In genomic region chr9:37365706-37366105, GRCm38 (mm10) we compare ENCODE assay signal across 22 mouse cellular contexts. TPM values are rescaled to one million over a fixed set of nuclear protein-coding genes. Genes with fewer than 3 reads are reported as not detected.
DNase-seq lines count a peak whose midpoint lies in the region; ATAC-seq and TF ChIP-seq lines count a peak whose summit lies in the region.
"Had no signal": no experiment of that assay in that cellular context is flagged by ENCODE, and none has a peak within 500 bp of the region (broad histone marks: within the 10 kb centered on the region; RNA-seq: fewer than 3 reads in every experiment).

No protein-coding gene starts in this region.

- H3K36me3 ChIP-seq in intestine, embryonic 16.5 days (ENCODE audit: control insufficient read depth, insufficient read depth, low read length), result no peaks in the 10 kb centered on the region
- H3K36me3 ChIP-seq: hindbrain, embryonic 13.5 days; limb, embryonic 12.5 days; neural tube, embryonic 12.5 days had no signal

- peak; percentile 28 for DNase-seq in adrenal gland, adult 8-10 months
- DNase-seq in adrenal gland, adult 18-20 months (ENCODE audit: low spot score in 2 of 2), result no peak
- DNase-seq in left cerebral cortex, adult 2 months (ENCODE audit: extremely low spot score in 1 of 2, low spot score in 2 of 2), result no peak
- no peak for DNase-seq in left cerebral cortex, adult 11 months (ENCODE audit: low spot score)
- peak; percentile 46 for DNase-seq in ES-CJ7 (ENCODE audit: low read depth, low spot score)
- DNase-seq in urinary bladder, postnatal 14 days (ENCODE audit: low spot score), result no peak
- DNase-seq in frontal cortex, postnatal 36 days (ENCODE audit: low spot score in 2 of 2), result no peak
- DNase-seq: B cell, adult 2 months; cerebellum, adult 8-10 months; forebrain, postnatal 0 days; gastrocnemius, postnatal 10 days; heart, postnatal 10 days; right cerebral cortex, postnatal 4 days had no signal

- no peak overlapping the region for H3K4me3 ChIP-seq in left cerebral cortex, adult 2 months
- no peak overlapping the region for H3K4me3 ChIP-seq in intestine, embryonic 16.5 days (ENCODE audit: low read length)
- H3K4me3 ChIP-seq: hindbrain, embryonic 13.5 days; limb, embryonic 12.5 days; neural tube, embryonic 12.5 days had no signal

- no peak for TF ChIP-seq CTCF in left cerebral cortex, adult 2 months (IDR thresholded peaks at IDR 0.05)

- 45% methylated on average over 5 of the region's 5 CpGs for WGBS in intestine, embryonic 16.5 days

- peak; percentile 63 for ATAC-seq in intestine, embryonic 16.5 days
- ATAC-seq: forebrain, postnatal 0 days had no signal

- no peaks in the 10 kb centered on the region for H3K9me3 ChIP-seq in intestine, embryonic 16.5 days (ENCODE audit: control insufficient read depth, low read length)
- H3K9me3 ChIP-seq: hindbrain, embryonic 13.5 days; limb, embryonic 12.5 days; neural tube, embryonic 12.5 days had no signal

- no peak overlapping the region for H3K4me2 ChIP-seq in intestine, embryonic 16.5 days (ENCODE audit: low read depth, low read length)
- H3K4me2 ChIP-seq: hindbrain, embryonic 13.5 days; limb, embryonic 12.5 days; neural tube, embryonic 12.5 days had no signal

- intact Hi-C loops in left cerebral cortex, adult 2 months (cut with DNase I), result no loop called here

- peak overlapping the region; percentile 89 for H3K27ac ChIP-seq in left cerebral cortex, adult 2 months
- no peak overlapping the region for H3K27ac ChIP-seq in intestine, embryonic 16.5 days (ENCODE audit: low read length)
- H3K27ac ChIP-seq: limb, embryonic 12.5 days; neural tube, embryonic 12.5 days had no signal

- H3K4me1 ChIP-seq in intestine, embryonic 16.5 days (ENCODE audit: control insufficient read depth, insufficient read depth, low read length), result 0 out of 2 replicates have a peak, but pooled peaks cover 2% of the 10 kb centered on the region
- H3K4me1 ChIP-seq: limb, embryonic 12.5 days had no signal

- no peak overlapping the region for H3K9ac ChIP-seq in intestine, embryonic 16.5 days (ENCODE audit: low read depth, low read length)
- H3K9ac ChIP-seq: forebrain, postnatal 0 days; hindbrain, embryonic 13.5 days; limb, embryonic 12.5 days; neural tube, embryonic 12.5 days had no signal

- no peaks in the 10 kb centered on the region for H3K27me3 ChIP-seq in intestine, embryonic 16.5 days (replicated peaks; ENCODE audit: control insufficient read depth, insufficient read depth, low read length)
- H3K27me3 ChIP-seq: hindbrain, embryonic 13.5 days; neural tube, embryonic 12.5 days had no signal

RNA-seq across cellular contexts. Expression of gene Hepacam, which starts 1.4 kb away (rescaled TPM):
- under 1 TPM in 3 of 4 experiments, not detected in 1; 0.14 to 0.31 (median 0.30) TPM for total RNA-seq in adrenal gland, adult 8-10 months (2022)
- total RNA-seq in adrenal gland, adult 18-20 months (2021), result under 1 TPM in 1 of 2 experiments, not detected in 1; 0.36 TPM
- 10 to 100 TPM; 53.6 to 53.7 TPM for total RNA-seq in left cerebral cortex, adult 2 months (2021)
- 0.05 and 0.09 TPM in 2 replicates for polyA plus RNA-seq in intestine, embryonic 16.5 days (2015; fragmentation: Nextera tagmentation; extraction: Ambion mirVana)
- total RNA-seq: common myeloid progenitor, adult 5-6 weeks; monocyte, adult 5-6 weeks had no signal
- polyA plus RNA-seq: embryonic facial prominence, embryonic 11.5 days; intestine, embryonic 14.5 days; limb, embryonic 12.5 days; liver, embryonic 16.5 days had no signal

RNA-seq across cellular contexts. Expression of gene Ccdc15, which starts 17.5 kb away (rescaled TPM):
- 1 to 10 TPM; 2.8 to 5.3 (median 3.9) TPM for total RNA-seq in adrenal gland, adult 8-10 months (2022)
- total RNA-seq in adrenal gland, adult 18-20 months (2021), result 1 to 10 TPM; 1.9 to 2.0 TPM
- total RNA-seq in left cerebral cortex, adult 2 months (2021), result 1 to 10 TPM; 1.9 to 2.5 TPM
- 3.8 and 4.3 TPM in 2 replicates for polyA plus RNA-seq in intestine, embryonic 16.5 days (2015; fragmentation: Nextera tagmentation; extraction: Ambion mirVana)

RNA-seq across cellular contexts. Expression of gene Robo4, which starts 36.0 kb away (rescaled TPM):
- 10 to 100 TPM; 24.3 to 37.8 (median 29.3) TPM for total RNA-seq in adrenal gland, adult 8-10 months (2022)
- 10 to 100 TPM; 18.3 to 18.5 TPM for total RNA-seq in adrenal gland, adult 18-20 months (2021)
- 1 to 10 TPM; 8.0 to 9.5 TPM for total RNA-seq in left cerebral cortex, adult 2 months (2021)
- 11.7 and 13.9 TPM in 2 replicates for polyA plus RNA-seq in intestine, embryonic 16.5 days (2015; fragmentation: Nextera tagmentation; extraction: Ambion mirVana)
- total RNA-seq: monocyte, adult 5-6 weeks had no signal

Comparison
In these comparisons a context has a peak if more than half of its experiments do, and no peak if none do; other contexts are left out.
1. DNase-seq: peak in adrenal gland, adult 8-10 months (single experiment) and ES-CJ7 (single experiment); none in adrenal gland, adult 18-20 months (0 of 2), left cerebral cortex, adult 2 months (0 of 2), left cerebral cortex, adult 11 months (single experiment), urinary bladder, postnatal 14 days (single experiment) and frontal cortex, postnatal 36 days (0 of 2).
2. RNA of gene Hepacam, which starts 1.4 kb away (total RNA-seq): 53.6 to 53.7 TPM in left cerebral cortex, adult 2 months; 0.36 TPM in adrenal gland, adult 18-20 months and 0.14 to 0.31 TPM in adrenal gland, adult 8-10 months; every median in the first group is over 10 times any median in the second.